Mouse (Mus musculus) retina, adult 2 months (tissue): ENCODE data around the gene Grik1.

Source experiments
- DNase-seq: peaks from one replicate; pipeline ENCODE4 v3.0.0-alpha.2; 2012; ENCODE audit warnings: low read depth, low spot score

The Grik1 gene

GRCm38 (mm10) chr16:88290132-88290772 is at the start of gene Grik1:
TSS of gene Grik1 (minus strand) at chr16:88290265.
- DNase-seq, result no peak

GRCm38 (mm10) chr16:88294209-88294608 is 4.1 kb upstream of the Grik1 start:
- no peak for DNase-seq

- DNase-seq, result no peak
Observed at GRCm38 (mm10) chr16:88289421-88290081, 514 bp downstream of the Grik1 start.

- no peak for DNase-seq
Observed at GRCm38 (mm10) chr16:88258407-88258806, 31.7 kb downstream of the Grik1 start.

GRCm38 (mm10) chr16:88257072-88257471 is 33.0 kb downstream of the Grik1 start:
- no peak for DNase-seq

- no peak for DNase-seq
Observed at GRCm38 (mm10) chr16:88256101-88256500, 34.0 kb downstream of the Grik1 start.

GRCm38 (mm10) chr16:88252676-88253075 is 37.4 kb downstream of the Grik1 start:
- DNase-seq, result no peak

GRCm38 (mm10) chr16:88251049-88251448 is 39.0 kb downstream of the Grik1 start:
- DNase-seq, result no peak

GRCm38 (mm10) chr16:88249825-88250224 is 40.2 kb downstream of the Grik1 start:
- no peak for DNase-seq

- DNase-seq, result no peak
Observed at GRCm38 (mm10) chr16:88247586-88247985, 42.5 kb downstream of the Grik1 start.

- DNase-seq, result no peak
Observed at GRCm38 (mm10) chr16:88244658-88245057, 45.4 kb downstream of the Grik1 start.

- DNase-seq, result no peak
Observed at GRCm38 (mm10) chr16:88225616-88226015, 64.4 kb downstream of the Grik1 start.

- no peak for DNase-seq
Observed at GRCm38 (mm10) chr16:88221932-88222331, 68.1 kb downstream of the Grik1 start.

GRCm38 (mm10) chr16:88212531-88212930 is 77.5 kb downstream of the Grik1 start:
- no peak for DNase-seq

GRCm38 (mm10) chr16:88211852-88212251 is 78.2 kb downstream of the Grik1 start:
- DNase-seq, result no peak

GRCm38 (mm10) chr16:88204400-88204799 is 85.7 kb downstream of the Grik1 start:
- peak; percentile 23 for DNase-seq

GRCm38 (mm10) chr16:88203985-88204384 is 86.1 kb downstream of the Grik1 start:
- no peak for DNase-seq

- DNase-seq, result no peak
Observed at GRCm38 (mm10) chr16:88187433-88188037, 102.5 kb downstream of the Grik1 start.

GRCm38 (mm10) chr16:88178813-88179212 is 111.3 kb downstream of the Grik1 start:
- DNase-seq, result no peak

GRCm38 (mm10) chr16:88177364-88177763 is 112.7 kb downstream of the Grik1 start:
- no peak for DNase-seq

GRCm38 (mm10) chr16:88174083-88174721 is 115.9 kb downstream of the Grik1 start:
- DNase-seq, result no peak

- DNase-seq, result no peak
Observed at GRCm38 (mm10) chr16:88166547-88166946, 123.5 kb downstream of the Grik1 start.
